Mouse (Mus musculus) intestine, embryonic 14.5 days (tissue): ENCODE measurements at regions not wholly inside any gene's neighbourhood (a gene's known extent, or its start where the extent isn't known, plus 50 kb on each side); places are given as distances from the start of the nearest gene placed in this dataset.

ENCODE experiments used
- ATAC-seq: fragments of 200-750 bp; cut with Nextera tagmentation; replicated peaks from 2 replicates; pipeline ENCODE4 v1.8.0; 2017; ENCODE audit warnings: low read depth, moderate number of reproducible peaks, moderate TSS enrichment, moderate library complexity; ENCODE audit not compliant: low FRiP score, low TSS enrichment
- DNase-seq: peaks from one replicate; pipeline ENCODE4 v3.0.0-alpha.2; 2018; ENCODE audit warnings: low spot score
- H3K27ac ChIP-seq: fragments of 300-500 bp; sonication (generic); 2 replicates; pipeline ENCODE4 v1.5.1; 2014; ENCODE audit warnings: low read depth, mild to moderate bottlenecking, control low read depth
- H3K27me3 ChIP-seq: fragments of 300-500 bp; sonication (generic); replicated peaks from 2 replicates; pipeline ENCODE4 v1.6.1; 2014; ENCODE audit warnings: low read length, control low read depth; ENCODE audit not compliant: control insufficient read depth, insufficient read depth
- H3K36me3 ChIP-seq: fragments of 300-500 bp; sonication (generic); 2 replicates; pipeline ENCODE4 v1.6.1; 2014; ENCODE audit warnings: low read length, control low read depth; ENCODE audit not compliant: control insufficient read depth, insufficient read depth
- H3K4me1 ChIP-seq: fragments of 300-500 bp; sonication (generic); replicated peaks from 2 replicates; pipeline ENCODE4 v1.6.1; 2014; ENCODE audit warnings: low read length, control low read depth, mixed read lengths; ENCODE audit not compliant: control insufficient read depth, insufficient read depth
- H3K4me2 ChIP-seq: fragments of 300-500 bp; sonication (generic); 2 replicates; pipeline ENCODE4 v1.6.1; 2014; ENCODE audit warnings: low read length
- H3K4me3 ChIP-seq: fragments of 300-500 bp; sonication (generic); 2 replicates; pipeline ENCODE4 v1.5.1; 2014; ENCODE audit warnings: low read depth, low read length, control low read depth, mixed read lengths
- H3K9ac ChIP-seq: fragments of 300-500 bp; sonication (generic); 2 replicates; pipeline ENCODE4 v1.6.1; 2014; ENCODE audit warnings: mild to moderate bottlenecking, low read length
- H3K9me3 ChIP-seq: fragments of 300-500 bp; sonication (generic); 2 replicates; pipeline ENCODE4 v1.6.1; 2016; ENCODE audit warnings: low read length, control low read depth; ENCODE audit not compliant: control insufficient read depth
- WGBS: fragments of 180-500 bp; shearing (Covaris S2); extraction: QIAGEN DNeasy Blood & Tissue Kit; methylation state at CpG from one replicate; pipeline ENCODE4 v1.1.7; 2014; 5-methylcytosine and 5-hydroxymethylcytosine counted together

GRCm38 (mm10) chr3:60411746-60412145 is 60.9 kb upstream of the Mbnl1 start:
- no peaks in the 10 kb centered on the region for H3K36me3 ChIP-seq
- no peak for ATAC-seq
- no peak overlapping the region for H3K27ac ChIP-seq

GRCm38 (mm10) chr3:60412206-60412605 is 60.4 kb upstream of the Mbnl1 start:
- no peak for ATAC-seq

More at GRCm38 (mm10) chr3:60411746-60412145, 60.9 kb upstream of the Mbnl1 start:
- H3K4me3 ChIP-seq, result no peak overlapping the region
- H3K9me3 ChIP-seq, result no peaks in the 10 kb centered on the region
- 78% methylated on average over 1 of the region's 1 CpGs for WGBS
- H3K4me1 ChIP-seq, result peaks cover 3% of the 10 kb centered on the region; the same call in 1 of the 2 replicates
- no peak for DNase-seq
- no peak overlapping the region for H3K9ac ChIP-seq
- H3K27me3 ChIP-seq, result no peaks in the 10 kb centered on the region
- no peak overlapping the region for H3K4me2 ChIP-seq

DNA sequence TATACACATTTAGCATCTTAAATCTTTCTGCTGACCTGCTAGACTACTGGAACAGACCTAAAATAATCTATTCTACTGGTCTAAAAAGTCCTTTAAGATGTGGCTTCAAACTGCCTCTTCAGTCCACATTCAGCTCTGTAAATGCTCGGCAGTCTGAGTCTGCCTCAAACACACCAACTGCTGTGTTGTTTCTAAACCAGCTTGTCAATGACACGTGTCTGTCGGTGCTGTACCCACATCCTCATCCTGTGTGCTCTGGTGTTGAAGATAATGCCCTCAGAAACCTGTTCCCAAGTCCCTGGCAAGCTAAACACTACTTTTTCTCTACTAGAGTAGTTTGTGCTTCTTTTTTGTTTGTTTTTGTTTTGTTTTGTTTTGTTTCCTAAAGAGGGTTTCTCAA is 58.9 kb upstream of the Mbnl1 start:
- Histone ChIP-seq H3K4me3 (no peak overlapping the region), H3K27me3 (no peaks in the 10 kb centered on the region), H3K9ac (no peak overlapping the region), H3K4me2 (no peak overlapping the region), H3K36me3 (no peaks in the 10 kb centered on the region), H3K4me1 (no peaks in the 10 kb centered on the region), H3K27ac (no peak overlapping the region), H3K9me3 (no peaks in the 10 kb centered on the region)
- DNase-seq (no peak), ATAC-seq (no peak)
- 66% methylated on average over 3 of the region's 3 CpGs for WGBS

More at GRCm38 (mm10) chr3:60412206-60412605, 60.4 kb upstream of the Mbnl1 start:
- no peak overlapping the region for H3K4me2 ChIP-seq
- H3K9ac ChIP-seq, result no peak overlapping the region
- H3K9me3 ChIP-seq, result no peaks in the 10 kb centered on the region
- no peaks in the 10 kb centered on the region for H3K36me3 ChIP-seq
- H3K4me1 ChIP-seq, result peaks cover 3% of the 10 kb centered on the region; the same call in 1 of the 2 replicates
- no peak for DNase-seq
- H3K4me3 ChIP-seq, result no peak overlapping the region
- no peaks in the 10 kb centered on the region for H3K27me3 ChIP-seq
- no peak overlapping the region for H3K27ac ChIP-seq

GRCm38 (mm10) chr3:60417001-60417400 is 55.6 kb upstream of the Mbnl1 start:
- no peaks in the 10 kb centered on the region for H3K9me3 ChIP-seq
- no peak for DNase-seq
- H3K27me3 ChIP-seq, result no peaks in the 10 kb centered on the region
- no peak overlapping the region for H3K27ac ChIP-seq
- WGBS, result 93% methylated on average over 1 of the region's 1 CpGs
- no peak overlapping the region for H3K9ac ChIP-seq
- H3K4me3 ChIP-seq, result no peak overlapping the region
- H3K36me3 ChIP-seq, result no peaks in the 10 kb centered on the region
- no peaks in the 10 kb centered on the region for H3K4me1 ChIP-seq
- H3K4me2 ChIP-seq, result no peak overlapping the region
- ATAC-seq, result no peak

DNA sequence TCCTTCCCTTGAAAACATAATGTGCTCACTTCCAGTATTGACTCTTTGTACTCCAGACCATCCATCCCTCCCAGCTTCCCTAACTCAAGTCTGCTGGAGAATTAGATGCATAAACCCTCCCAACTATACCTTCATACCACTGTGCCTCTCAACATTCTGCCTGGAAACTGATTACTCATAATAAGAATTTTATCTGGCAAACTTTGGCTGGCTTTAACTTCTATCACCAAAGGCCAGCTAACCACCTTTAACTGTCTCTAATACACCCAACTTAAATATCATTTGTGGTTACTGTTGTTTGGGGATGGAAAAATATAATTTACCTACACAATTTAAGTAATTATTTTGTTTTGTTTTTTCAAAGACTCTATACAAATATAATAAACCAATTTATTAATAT is 54.0 kb upstream of the Mbnl1 start:
- no peaks in the 10 kb centered on the region for H3K36me3 ChIP-seq
- H3K27me3 ChIP-seq, result no peaks in the 10 kb centered on the region
- H3K27ac ChIP-seq, result no peak overlapping the region
- no peak overlapping the region for H3K4me2 ChIP-seq
- no peak overlapping the region for H3K4me3 ChIP-seq
- no peak overlapping the region for H3K9ac ChIP-seq
- no peaks in the 10 kb centered on the region for H3K9me3 ChIP-seq
- H3K4me1 ChIP-seq, result no peaks in the 10 kb centered on the region
- ATAC-seq (no peak), DNase-seq (no peak)

DNA sequence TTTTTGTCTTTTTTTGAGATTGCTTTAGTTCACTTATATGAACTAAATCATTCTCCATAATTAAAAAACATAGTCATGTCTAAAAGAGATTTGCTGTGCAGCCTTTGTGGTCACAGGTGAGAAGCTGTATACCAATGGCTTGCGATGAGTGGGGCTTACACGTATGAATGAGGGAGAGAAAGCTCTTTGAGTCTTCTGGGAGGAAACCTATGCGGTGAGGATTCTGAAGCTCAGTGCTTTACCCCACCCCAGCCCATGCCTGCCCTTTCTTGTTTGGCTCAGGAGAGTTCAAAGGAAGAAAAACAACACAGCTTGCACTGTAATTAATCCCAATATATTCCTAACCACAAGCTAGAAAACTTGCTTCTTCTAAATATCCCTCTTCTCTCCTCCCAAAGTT is 53.4 kb upstream of the Mbnl1 start:
- Histone ChIP-seq H3K27me3 (no peaks in the 10 kb centered on the region), H3K9me3 (no peaks in the 10 kb centered on the region), H3K27ac (no peak overlapping the region), H3K9ac (no peak overlapping the region), H3K4me3 (no peak overlapping the region), H3K36me3 (no peaks in the 10 kb centered on the region), H3K4me2 (no peak overlapping the region), H3K4me1 (no peaks in the 10 kb centered on the region)
- DNase-seq (no peak), ATAC-seq (no peak)
- 91% methylated on average over 3 of the region's 3 CpGs for WGBS
